Mouse (Mus musculus): ENCODE results near the gene Kcnh4. TPM values are rescaled to one million over a fixed set of nuclear protein-coding genes. Genes with fewer than 3 reads are reported as not detected.

The Kcnh4 gene
- polyA plus RNA-seq, 1 experiment = 0.05 TPM

DNA sequence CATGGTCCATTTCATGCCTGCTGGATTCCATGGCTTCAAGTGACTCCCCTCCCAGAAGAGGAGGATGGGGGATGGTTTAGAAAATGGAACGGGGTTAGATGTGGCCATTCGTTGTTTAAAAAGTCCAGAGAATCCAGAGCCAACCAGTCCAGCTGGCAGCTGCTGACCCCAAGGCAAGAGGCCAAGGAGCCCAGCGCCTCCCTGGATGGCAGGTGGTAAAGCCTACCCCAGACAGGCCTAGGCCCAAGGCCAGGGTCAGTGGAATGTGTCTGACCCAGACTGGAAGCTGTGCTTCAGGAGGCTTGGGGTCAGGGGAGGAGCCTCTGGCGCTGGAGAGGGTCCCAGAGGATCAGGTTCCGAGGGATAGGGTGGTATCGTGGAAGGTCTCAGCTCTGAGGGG is 18.4 kb downstream of the Kcnh4 start:
- Histone ChIP-seq H3K4me3 (no peak overlapping the region), H3ac (ENCODE audit: control insufficient read depth, insufficient read length) (no peak overlapping the region), H3K4me2 (ENCODE audit: low read depth) (no peak overlapping the region), H3K27me3 (ENCODE audit: control insufficient read depth, insufficient read depth, insufficient read length) (peaks cover 11% of the 10 kb centered on the region), H3K36me3 (ENCODE audit: control insufficient read depth, insufficient read depth) (peaks cover 3% of the 10 kb centered on the region), H3K79me2 (ENCODE audit: control insufficient read depth, insufficient read depth) (peaks cover 17% of the 10 kb centered on the region)
- TF ChIP-seq E2F4 (IDR thresholded peaks at IDR 0.05; ENCODE audit: insufficient read depth) = no peak
- no peak for TF ChIP-seq POLR2AphosphoS2 (IDR thresholded peaks at IDR 0.05; ENCODE audit: insufficient read length, low read depth)
- peak; percentile 62 to 98 (median 95) for TF ChIP-seq MYOG (IDR thresholded peaks at IDR 0.05; ENCODE audit: control insufficient read depth in 1 of 3, insufficient read depth in 1 of 3, insufficient read length in 2 of 3, low read depth in 2 of 3)
- TF ChIP-seq USF1 (IDR thresholded peaks at IDR 0.05; ENCODE audit: low read depth) = no peak
- peak; percentile 73 for TF ChIP-seq TCF3 (IDR thresholded peaks at IDR 0.05; ENCODE audit: insufficient read length, low read depth)
- TF ChIP-seq MAX (IDR thresholded peaks at IDR 0.05; ENCODE audit: low read depth) = no peak
- TF ChIP-seq TCF12 (IDR thresholded peaks at IDR 0.05; ENCODE audit: insufficient read depth, poor library complexity, severe bottlenecking) = peak; percentile 59
- TF ChIP-seq REST (IDR thresholded peaks at IDR 0.05; ENCODE audit: insufficient read depth, insufficient read length) = no peak
- no peak for TF ChIP-seq SRF (IDR thresholded peaks at IDR 0.05; ENCODE audit: control insufficient read depth, insufficient read length, low read depth)
- no peak for TF ChIP-seq CEBPB (IDR thresholded peaks at IDR 0.05; ENCODE audit: insufficient read depth, poor library complexity, severe bottlenecking)
- no peak for TF ChIP-seq POLR2A (IDR thresholded peaks at IDR 0.05; ENCODE audit: insufficient read length, low read depth)
- TF ChIP-seq MYOD1 (IDR thresholded peaks at IDR 0.05; ENCODE audit: control insufficient read depth in 1 of 3, insufficient read length in 2 of 3, low read depth in 2 of 3) = peak; percentile 64 to 96 (median 95)

DNA sequence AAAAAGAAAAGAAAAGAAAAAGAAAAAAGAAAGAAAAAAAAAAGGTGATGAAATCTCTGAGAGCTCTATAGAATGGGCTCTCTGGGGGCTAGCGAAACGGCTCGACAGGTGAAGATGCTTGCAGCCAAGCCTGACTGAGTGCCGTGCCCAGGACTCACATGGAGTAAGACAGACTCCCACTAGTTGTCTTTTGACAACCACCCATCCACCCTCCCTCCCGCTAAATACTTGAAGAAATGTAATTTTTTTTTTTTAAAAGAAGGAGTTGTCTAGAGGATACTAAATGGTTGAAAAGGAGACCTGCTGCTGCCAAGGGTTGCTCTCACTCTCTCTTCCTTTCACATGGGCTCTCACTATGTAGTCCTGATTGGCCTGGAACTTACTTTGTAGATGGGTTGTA is 21.0 kb downstream of the Kcnh4 start:
- Histone ChIP-seq H3K4me3 (peak overlapping the region; percentile 99), H3K4me2 (ENCODE audit: low read depth) (peak overlapping the region; percentile 96), H3ac (ENCODE audit: control insufficient read depth, insufficient read length) (no peak overlapping the region), H3K36me3 (ENCODE audit: control insufficient read depth, insufficient read depth) (peaks cover 4% of the 10 kb centered on the region), H3K79me2 (ENCODE audit: control insufficient read depth, insufficient read depth) (peaks cover 43% of the 10 kb centered on the region), H3K27me3 (ENCODE audit: control insufficient read depth, insufficient read depth, insufficient read length) (no peaks in the 10 kb centered on the region)
- TF ChIP-seq E2F4 (IDR thresholded peaks at IDR 0.05; ENCODE audit: insufficient read depth) (no peak), MYOG (IDR thresholded peaks at IDR 0.05; ENCODE audit: control insufficient read depth in 1 of 3, insufficient read depth in 1 of 3, insufficient read length in 2 of 3, low read depth in 2 of 3) (no peak), POLR2AphosphoS2 (IDR thresholded peaks at IDR 0.05; ENCODE audit: insufficient read length, low read depth) (no peak), TCF3 (IDR thresholded peaks at IDR 0.05; ENCODE audit: insufficient read length, low read depth) (no peak), CEBPB (IDR thresholded peaks at IDR 0.05; ENCODE audit: insufficient read depth, poor library complexity, severe bottlenecking) (no peak), SRF (IDR thresholded peaks at IDR 0.05; ENCODE audit: control insufficient read depth, insufficient read length, low read depth) (no peak), MYOD1 (IDR thresholded peaks at IDR 0.05; ENCODE audit: control insufficient read depth in 1 of 3, insufficient read length in 2 of 3, low read depth in 2 of 3) (no peak), TCF12 (IDR thresholded peaks at IDR 0.05; ENCODE audit: insufficient read depth, poor library complexity, severe bottlenecking) (no peak), REST (IDR thresholded peaks at IDR 0.05; ENCODE audit: insufficient read depth, insufficient read length) (no peak), MAX (IDR thresholded peaks at IDR 0.05; ENCODE audit: low read depth) (no peak), POLR2A (IDR thresholded peaks at IDR 0.05; ENCODE audit: insufficient read length, low read depth) (no peak), USF1 (IDR thresholded peaks at IDR 0.05; ENCODE audit: low read depth) (no peak)

DNA sequence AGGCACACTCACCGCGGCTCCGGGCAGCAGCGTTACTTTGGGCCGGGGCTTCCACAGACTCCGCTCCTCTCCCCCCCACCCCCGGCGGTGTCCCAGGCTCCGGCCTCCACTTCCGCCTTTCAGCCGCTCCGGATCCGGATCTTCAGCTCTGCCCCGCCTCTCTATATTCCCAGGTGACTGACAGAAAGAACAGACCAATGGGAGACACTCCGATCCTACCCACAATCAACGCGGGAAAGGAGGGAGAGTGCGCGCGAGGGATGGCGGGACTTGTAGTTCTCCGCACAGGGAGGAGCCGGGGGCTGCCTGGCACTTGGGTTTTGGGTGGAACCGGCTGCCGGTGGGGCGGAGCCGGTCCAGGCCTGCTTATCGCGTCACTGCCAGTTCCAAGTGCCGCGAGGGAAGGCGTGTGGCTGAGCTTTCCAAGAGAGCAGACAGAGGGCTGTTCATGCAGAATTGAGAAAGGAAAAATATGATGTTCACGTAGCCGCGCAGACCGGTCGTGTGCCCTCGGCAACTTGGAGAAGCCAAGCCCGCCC is 21.6 kb downstream of the Kcnh4 start, which contains the start of gene Rab5c:
Gene Rab5c, minus strand, starts transcription at position 150 of the 539 bp plus-strand sequence.
- H3K27me3 ChIP-seq (ENCODE audit: control insufficient read depth, insufficient read depth, insufficient read length) = no peaks in the 10 kb centered on the region
- peak within 1 kb of the TSS; percentile 96 for H3K4me2 ChIP-seq (ENCODE audit: low read depth)
- H3ac ChIP-seq (ENCODE audit: control insufficient read depth, insufficient read length) = peak within 1 kb of the TSS; percentile 38
- H3K79me2 ChIP-seq (ENCODE audit: control insufficient read depth, insufficient read depth) = peaks cover 49% of the 10 kb centered on the region
- peaks cover 5% of the 10 kb centered on the region for H3K36me3 ChIP-seq (ENCODE audit: control insufficient read depth, insufficient read depth)
- TF ChIP-seq USF1 (IDR thresholded peaks at IDR 0.05; ENCODE audit: low read depth) = no peak
- peak; percentile 51 for TF ChIP-seq E2F4 (IDR thresholded peaks at IDR 0.05; ENCODE audit: insufficient read depth)
- no peak for TF ChIP-seq TCF3 (IDR thresholded peaks at IDR 0.05; ENCODE audit: insufficient read length, low read depth)
- TF ChIP-seq MYOG (IDR thresholded peaks at IDR 0.05; ENCODE audit: control insufficient read depth in 1 of 3, insufficient read depth in 1 of 3, insufficient read length in 2 of 3, low read depth in 2 of 3) = peak in 1 of 3 experiments; percentile 44
- TF ChIP-seq POLR2A (IDR thresholded peaks at IDR 0.05; ENCODE audit: insufficient read length, low read depth) = peak; percentile 62
- TF ChIP-seq CEBPB (IDR thresholded peaks at IDR 0.05; ENCODE audit: insufficient read depth, poor library complexity, severe bottlenecking) = no peak
- no peak for TF ChIP-seq REST (IDR thresholded peaks at IDR 0.05; ENCODE audit: insufficient read depth, insufficient read length)
- TF ChIP-seq MYOD1 (IDR thresholded peaks at IDR 0.05; ENCODE audit: control insufficient read depth in 1 of 3, insufficient read length in 2 of 3, low read depth in 2 of 3) = peak in 1 of 3 experiments; percentile 47
- TF ChIP-seq SRF (IDR thresholded peaks at IDR 0.05; ENCODE audit: control insufficient read depth, insufficient read length, low read depth) = no peak
- TF ChIP-seq POLR2AphosphoS2 (IDR thresholded peaks at IDR 0.05; ENCODE audit: insufficient read length, low read depth) = peak; percentile 66
- no peak for TF ChIP-seq MAX (IDR thresholded peaks at IDR 0.05; ENCODE audit: low read depth)
- H3K4me3 ChIP-seq = peak within 1 kb of the TSS; percentile 99

DNA sequence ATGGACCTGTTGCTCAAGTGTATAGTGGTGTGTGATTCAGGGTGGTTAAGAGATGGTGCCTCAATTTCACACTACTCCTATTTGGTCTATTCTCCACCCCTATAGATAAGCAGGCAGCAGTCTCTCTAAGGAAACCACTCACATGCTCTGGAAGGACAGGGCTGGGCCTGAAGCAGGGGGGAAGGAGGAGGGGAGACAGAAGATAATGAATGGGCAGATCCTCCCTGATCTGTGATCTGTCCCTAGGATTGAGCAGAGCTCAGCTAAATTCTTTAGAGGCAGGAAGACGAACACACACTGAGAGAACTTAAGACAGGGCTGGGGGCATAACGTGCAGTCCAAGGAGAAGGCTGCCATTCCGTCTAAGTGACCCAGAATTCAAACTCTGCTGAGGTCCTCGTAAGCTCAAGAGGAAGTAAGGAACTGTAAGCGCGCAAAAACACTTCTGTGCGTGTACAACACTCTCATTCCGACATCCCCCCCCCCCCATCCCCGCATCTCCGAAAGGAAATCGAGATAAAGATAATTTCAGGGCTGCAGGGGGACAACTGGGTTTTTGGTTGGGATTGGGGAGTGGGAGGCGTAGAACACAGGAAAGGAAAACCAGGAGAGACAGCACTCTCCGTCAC is 22.5 kb downstream of the Kcnh4 start:
- Histone ChIP-seq H3K79me2 (ENCODE audit: control insufficient read depth, insufficient read depth) (peaks cover 58% of the 10 kb centered on the region), H3ac (ENCODE audit: control insufficient read depth, insufficient read length) (peak overlapping the region; percentile 38), H3K4me2 (ENCODE audit: low read depth) (peak overlapping the region; percentile 96), H3K4me3 (peak overlapping the region; percentile 99), H3K27me3 (ENCODE audit: control insufficient read depth, insufficient read depth, insufficient read length) (no peaks in the 10 kb centered on the region), H3K36me3 (ENCODE audit: control insufficient read depth, insufficient read depth) (peaks cover 12% of the 10 kb centered on the region)
- TF ChIP-seq POLR2AphosphoS2 (IDR thresholded peaks at IDR 0.05; ENCODE audit: insufficient read length, low read depth) (no peak), MYOD1 (IDR thresholded peaks at IDR 0.05; ENCODE audit: control insufficient read depth in 1 of 3, insufficient read length in 2 of 3, low read depth in 2 of 3) (no peak), TCF12 (IDR thresholded peaks at IDR 0.05; ENCODE audit: insufficient read depth, poor library complexity, severe bottlenecking) (no peak), MAX (IDR thresholded peaks at IDR 0.05; ENCODE audit: low read depth) (no peak), E2F4 (IDR thresholded peaks at IDR 0.05; ENCODE audit: insufficient read depth) (no peak)

Measured in myocyte (in vitro differentiated cells).